Mouse (Mus musculus) thymus, adult 2 months (tissue): ENCODE measurements at regions not wholly inside any gene's neighbourhood (a gene's known extent, or its start where the extent isn't known, plus 50 kb on each side); places are given as distances from the start of the nearest gene placed in this dataset.

Experiments used
- DNase-seq: peaks from one replicate; pipeline ENCODE4 v3.0.0; 2021
- H3K27ac ChIP-seq: fragments of 200-500 bp; 2 replicates; pipeline ENCODE4 v1.5.1; 2012; ENCODE audit warnings: low read length, control low read depth; ENCODE audit not compliant: control insufficient read depth, insufficient read depth
- H3K27me3 ChIP-seq: fragments of 200-500 bp; 2 replicates; pipeline ENCODE4 v1.6.1; 2012; ENCODE audit warnings: mild to moderate bottlenecking, low read length, moderate library complexity, mixed read lengths; ENCODE audit not compliant: control insufficient read depth, insufficient read depth
- H3K36me3 ChIP-seq: fragments of 200-500 bp; 2 replicates; pipeline ENCODE4 v1.6.1; 2012; ENCODE audit warnings: mild to moderate bottlenecking, low read length, moderate library complexity; ENCODE audit not compliant: control insufficient read depth, insufficient read depth
- H3K4me1 ChIP-seq: fragments of 200-500 bp; replicated peaks from 2 replicates; pipeline ENCODE4 v1.6.1; 2012; ENCODE audit warnings: low read length; ENCODE audit not compliant: control insufficient read depth, insufficient read depth
- H3K4me3 ChIP-seq: fragments of 200-500 bp; 2 replicates; pipeline ENCODE4 v1.5.1; 2012; ENCODE audit warnings: mild to moderate bottlenecking, low read length, control low read depth, moderate library complexity; ENCODE audit not compliant: control insufficient read depth, insufficient read depth
- CTCF ChIP-seq: fragments of 200-500 bp; IDR thresholded peaks from 2 replicates; pipeline ENCODE4 v1.5.1; 2012; ENCODE audit warnings: mild to moderate bottlenecking, control low read depth, low read length, moderate library complexity, borderline replicate concordance; ENCODE audit not compliant: control insufficient read depth, poor library complexity, insufficient read depth; ENCODE audit errors: extremely low read depth
- POLR2A ChIP-seq: fragments of 200-500 bp; IDR thresholded peaks from 2 replicates; pipeline ENCODE4 v1.6.1; 2012; ENCODE audit warnings: mild to moderate bottlenecking, low read length, control low read depth, moderate library complexity; ENCODE audit not compliant: control insufficient read depth, poor library complexity, insufficient read depth; ENCODE audit errors: extremely low read depth
- WGBS: fragments of 180-500 bp; shearing (Covaris S2); methylation state at CpG from one replicate; pipeline ENCODE4 v1.1.7; 2018; 5-methylcytosine and 5-hydroxymethylcytosine counted together

DNA sequence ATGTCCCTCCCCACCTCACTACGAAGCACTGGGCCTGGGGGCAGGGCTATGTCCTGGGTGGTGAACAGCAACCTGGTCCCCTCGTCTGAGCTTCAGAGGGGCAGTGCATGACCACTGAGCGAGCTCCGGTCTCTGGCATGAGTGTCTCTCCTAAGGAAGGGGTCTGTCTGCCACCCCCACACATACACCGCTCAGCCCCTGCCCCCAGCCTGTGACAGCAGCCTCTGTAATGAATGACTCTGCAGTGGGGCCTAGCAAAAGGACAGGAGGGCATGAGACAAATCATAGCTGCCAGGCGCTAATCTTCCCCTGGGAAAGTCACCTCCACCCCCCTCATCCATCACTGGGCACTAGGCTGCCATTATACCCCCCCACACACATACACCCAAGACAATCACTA, 87.4 kb downstream of the Mrm1 start:
- 82% methylated on average over 6 of the region's 6 CpGs for WGBS

DNA sequence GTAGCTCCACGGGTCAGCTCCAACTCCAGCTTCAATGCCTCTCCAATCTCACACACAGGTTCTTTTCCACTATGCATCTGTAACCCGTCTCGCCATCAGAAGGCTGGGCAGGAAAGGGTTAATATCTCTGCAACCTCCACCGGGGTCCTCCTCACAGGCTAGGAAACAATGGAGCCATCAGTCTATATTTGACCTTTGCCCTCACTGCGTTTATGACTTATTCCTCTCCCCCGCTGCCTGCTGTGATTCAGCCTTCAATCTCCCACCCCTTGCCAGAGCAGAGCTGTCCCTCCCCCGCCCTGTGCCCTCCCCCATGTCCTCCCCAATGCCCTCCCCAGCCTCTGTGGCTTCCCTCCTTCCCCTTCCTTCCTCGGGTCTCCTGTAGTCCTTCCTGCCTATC, 89.1 kb downstream of the Mrm1 start:
- Histone ChIP-seq H3K4me3 (no peak overlapping the region), H3K36me3 (no peaks in the 10 kb centered on the region), H3K27ac (no peak overlapping the region), H3K27me3 (no peaks in the 10 kb centered on the region; the same call in 1 of the 2 replicates), H3K4me1 (no peaks in the 10 kb centered on the region)
- no peak for DNase-seq
- no peak for TF ChIP-seq POLR2A
- TF ChIP-seq CTCF, result no peak
- WGBS, result 36% methylated on average over 8 of the region's 8 CpGs

More for the DNA sequence above, 87.4 kb downstream of the Mrm1 start:
- Histone ChIP-seq H3K4me3 (no peak overlapping the region), H3K4me1 (no peaks in the 10 kb centered on the region), H3K27me3 (no peaks in the 10 kb centered on the region; the same call in 1 of the 2 replicates), H3K27ac (no peak overlapping the region), H3K36me3 (no peaks in the 10 kb centered on the region)
- DNase-seq, result no peak
- TF ChIP-seq CTCF, result no peak
- TF ChIP-seq POLR2A, result no peak

DNA sequence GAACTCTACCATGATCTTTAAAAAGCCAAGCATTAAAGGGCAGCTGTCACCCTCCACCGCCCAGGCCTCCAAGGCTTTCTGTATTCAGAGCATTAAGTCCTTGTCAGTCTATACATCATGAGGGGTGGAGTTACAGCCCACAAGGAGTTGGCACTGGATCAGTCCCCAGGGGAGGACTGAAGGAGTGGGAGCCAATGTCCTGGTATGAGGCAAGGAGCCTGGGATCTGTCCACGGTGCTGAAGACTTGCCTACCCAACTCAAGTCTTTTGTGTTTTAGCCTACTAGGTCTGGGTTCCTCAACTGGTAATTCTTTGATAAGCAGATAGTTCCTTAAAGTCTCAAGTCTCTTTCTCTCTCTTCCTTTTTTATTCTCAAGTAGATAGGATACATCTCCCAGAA, 90.1 kb downstream of the Mrm1 start:
- H3K27me3 ChIP-seq, result no peaks in the 10 kb centered on the region
- 12% methylated on average over 2 of the region's 2 CpGs for WGBS
- DNase-seq, result no peak

DNA sequence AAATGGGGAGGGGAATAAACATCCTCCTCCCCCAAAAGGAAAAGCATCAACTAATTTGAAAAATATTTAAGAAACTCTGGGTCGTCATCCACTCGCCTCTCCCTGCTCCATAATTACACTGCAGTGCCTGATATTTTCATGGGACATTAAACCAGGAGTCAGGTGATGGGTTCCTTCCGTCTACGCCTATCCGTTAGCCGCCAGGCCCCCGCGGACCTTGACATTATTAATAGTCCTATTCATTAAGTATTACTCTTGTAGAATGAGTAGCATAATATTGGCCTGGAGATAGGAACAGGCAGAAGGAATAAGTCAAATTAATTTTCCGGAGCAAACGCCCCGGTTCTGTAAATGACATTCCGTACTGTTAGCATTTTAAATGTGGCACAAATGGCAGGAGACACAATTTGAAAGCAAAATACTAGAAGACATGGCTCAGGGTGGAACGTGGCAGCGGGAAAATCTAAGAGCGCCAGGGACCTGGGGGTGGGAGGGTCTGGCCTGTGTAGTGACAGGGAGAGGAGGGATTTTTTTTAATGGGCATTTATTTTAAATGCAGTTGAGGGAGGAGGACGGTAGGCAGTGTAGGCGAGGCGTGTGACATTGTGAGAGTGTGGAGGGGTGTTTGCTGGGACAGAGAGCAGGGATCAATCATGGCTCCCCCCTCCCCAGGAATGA, 93.2 kb downstream of the Mrm1 start:
- no peaks in the 10 kb centered on the region for H3K4me1 ChIP-seq
- H3K27ac ChIP-seq, result no peak overlapping the region
- no peak for TF ChIP-seq CTCF
- TF ChIP-seq POLR2A, result no peak
- H3K4me3 ChIP-seq, result no peak overlapping the region
- no peaks in the 10 kb centered on the region for H3K27me3 ChIP-seq
- DNase-seq, result no peak
- no peaks in the 10 kb centered on the region for H3K36me3 ChIP-seq
- WGBS, result 86% methylated on average over 18 of the region's 18 CpGs

More for the DNA sequence above, 90.1 kb downstream of the Mrm1 start:
- no peak for TF ChIP-seq POLR2A
- no peak for TF ChIP-seq CTCF
- Histone ChIP-seq H3K4me3 (no peak overlapping the region), H3K4me1 (no peaks in the 10 kb centered on the region), H3K27ac (no peak overlapping the region), H3K36me3 (no peaks in the 10 kb centered on the region)

DNA sequence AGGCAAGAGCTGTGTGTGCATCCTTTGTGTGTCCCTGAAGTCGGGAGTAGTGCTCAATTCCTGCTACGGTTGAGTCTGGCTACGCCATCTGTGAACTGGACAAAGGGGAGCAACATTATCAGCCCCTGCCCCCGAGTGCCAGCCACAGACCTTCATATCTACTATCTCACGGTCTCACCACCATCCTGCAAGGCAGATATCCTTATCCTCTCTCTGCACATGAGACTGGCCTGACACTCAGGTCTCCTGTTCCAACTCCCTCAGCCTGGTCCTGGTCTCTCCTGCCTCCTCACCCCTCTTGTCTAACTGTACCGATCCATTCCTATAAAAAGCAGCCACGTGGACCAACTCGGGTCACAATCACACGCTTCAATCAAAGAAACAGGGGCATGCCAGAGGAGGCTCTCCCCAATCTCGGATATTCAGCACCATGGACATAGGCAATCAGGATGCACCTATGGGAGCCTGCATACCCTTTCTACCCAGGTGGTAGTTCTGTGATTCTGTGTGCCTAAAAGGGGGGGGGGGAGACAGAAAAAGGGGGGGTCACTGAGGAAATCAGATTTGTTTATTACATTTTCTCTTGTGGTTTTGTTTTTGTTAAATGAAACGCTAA, 94.0 kb downstream of the Mrm1 start:
- Histone ChIP-seq H3K4me3 (no peak overlapping the region), H3K4me1 (no peaks in the 10 kb centered on the region), H3K27ac (no peak overlapping the region), H3K36me3 (no peaks in the 10 kb centered on the region), H3K27me3 (no peaks in the 10 kb centered on the region)
- 62% methylated on average over 11 of the region's 11 CpGs for WGBS
- no peak for DNase-seq
- TF ChIP-seq CTCF (no peak), POLR2A (no peak)

DNA sequence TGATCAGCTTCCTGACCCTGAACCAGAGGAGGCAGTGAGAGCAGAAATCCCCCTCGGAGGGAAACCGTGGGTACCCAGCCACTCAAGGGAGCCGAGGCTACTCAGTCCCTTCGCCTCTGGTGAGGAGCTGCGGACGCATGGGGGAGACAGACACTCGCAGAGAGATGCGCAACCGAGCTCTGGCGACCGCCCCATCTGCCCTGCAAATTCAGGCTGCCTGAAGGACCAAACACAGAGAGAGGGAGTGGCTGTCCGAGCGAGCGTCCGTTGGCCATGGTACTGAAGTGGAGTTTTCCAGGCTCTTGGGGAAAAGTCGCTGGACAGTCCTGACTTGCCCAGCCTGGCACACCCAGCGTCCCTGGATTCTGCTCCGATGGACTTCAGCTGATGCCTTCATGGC, 95.2 kb downstream of the Mrm1 start:
- H3K27ac ChIP-seq, result no peak overlapping the region
- no peak overlapping the region for H3K4me3 ChIP-seq
- no peaks in the 10 kb centered on the region for H3K27me3 ChIP-seq
- H3K36me3 ChIP-seq, result no peaks in the 10 kb centered on the region
- no peaks in the 10 kb centered on the region for H3K4me1 ChIP-seq
- DNase-seq, result no peak
- 10% methylated on average over 18 of the region's 18 CpGs for WGBS
- no peak for TF ChIP-seq CTCF
- no peak for TF ChIP-seq POLR2A

DNA sequence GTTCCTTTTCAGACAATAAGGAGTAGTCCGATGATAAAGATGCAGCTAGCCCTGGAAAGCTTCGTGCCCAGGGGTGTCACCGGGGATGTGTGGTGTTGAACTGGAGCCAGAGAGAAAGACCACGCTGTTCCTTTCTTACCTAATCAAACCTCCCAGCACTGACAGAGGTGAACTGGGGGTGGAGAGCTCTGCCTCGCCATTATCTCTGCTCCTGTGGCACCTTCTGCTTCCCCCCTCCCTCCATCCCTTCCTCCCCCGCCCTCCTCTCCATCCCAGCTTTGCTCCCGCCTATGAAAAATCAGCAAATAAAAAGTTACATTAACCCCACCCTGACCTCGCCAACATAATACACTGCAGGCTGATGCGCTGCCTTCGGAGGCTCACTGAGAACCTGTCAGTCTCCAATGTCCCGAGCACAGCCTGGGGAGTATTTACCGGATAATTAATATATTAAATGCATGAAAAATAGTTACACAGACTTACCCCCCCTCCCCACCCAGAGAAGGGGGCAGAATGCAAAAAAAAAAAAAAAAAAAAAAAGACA, 96.6 kb downstream of the Mrm1 start:
- WGBS, result 73% methylated on average over 12 of the region's 12 CpGs
- H3K27me3 ChIP-seq, result no peaks in the 10 kb centered on the region
- H3K27ac ChIP-seq, result no peak overlapping the region
- DNase-seq, result no peak
- TF ChIP-seq POLR2A (no peak), CTCF (no peak)
- H3K36me3 ChIP-seq, result no peaks in the 10 kb centered on the region
- H3K4me3 ChIP-seq, result no peak overlapping the region
- no peaks in the 10 kb centered on the region for H3K4me1 ChIP-seq
